ENCODE assay signal across 7 mouse cellular contexts in the genomic region with DNA sequence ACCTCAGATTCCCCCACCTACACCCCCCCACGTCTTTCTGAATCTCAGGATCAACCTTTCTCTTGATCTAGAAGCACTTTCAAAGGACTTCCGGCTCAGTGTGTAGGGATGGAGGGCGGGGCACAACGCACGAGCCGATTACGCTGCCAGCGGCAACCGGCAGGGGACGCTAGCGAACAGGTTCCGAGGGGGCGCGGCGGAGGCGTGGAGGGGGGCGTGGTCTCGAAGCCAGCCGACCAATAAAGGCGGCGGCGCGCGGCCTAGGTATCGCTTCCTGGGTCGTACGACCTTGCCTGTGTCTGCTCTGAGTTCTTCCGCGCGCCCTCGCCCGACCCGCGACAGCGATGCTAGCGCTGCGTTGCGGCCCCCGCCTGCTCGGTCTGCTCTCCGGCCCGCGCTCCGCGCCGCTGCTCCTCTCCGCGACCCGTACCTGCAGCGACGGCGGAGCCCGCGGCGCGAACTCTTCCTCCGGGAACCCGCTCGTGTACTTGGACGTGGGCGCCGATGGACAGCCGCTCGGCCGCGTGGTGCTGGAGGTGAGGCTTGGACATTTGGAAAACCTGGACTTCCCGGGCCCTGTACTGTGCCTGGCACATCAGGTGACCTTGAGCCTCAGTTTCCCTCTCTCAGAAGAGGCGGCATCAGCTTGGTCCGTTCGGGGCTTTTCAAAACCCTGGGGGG. TPM values are rescaled to one million over a fixed set of nuclear protein-coding genes. Genes with fewer than 3 reads are reported as not detected.
A peak's percentile ranks its signal among the peaks of the same experiment; 100 is the strongest.
DNase-seq lines count a peak whose midpoint lies in the region; ATAC-seq lines count a peak whose summit lies in the region.

A gene (plus strand): TSS at position 267 of the 681 bp plus-strand sequence.

- peak within 1 kb of the TSS; percentile 76 for H3K27ac ChIP-seq in intestine, embryonic 16.5 days (ENCODE audit: low read length)
- no peak within 1 kb of the TSS; the same call in 1 of the 2 replicates for H3K27ac ChIP-seq in midbrain, embryonic 11.5 days (ENCODE audit: low read depth, low read length)

- no peaks in the 10 kb centered on the region for H3K27me3 ChIP-seq in intestine, embryonic 16.5 days (replicated peaks; ENCODE audit: control insufficient read depth, insufficient read depth, low read length)
- H3K27me3 ChIP-seq in midbrain, embryonic 11.5 days (ENCODE audit: control insufficient read depth, insufficient read depth, low read length): no peaks in the 10 kb centered on the region

- no peaks in the 10 kb centered on the region for H3K9me3 ChIP-seq in intestine, embryonic 16.5 days (ENCODE audit: control insufficient read depth, low read length)
- H3K9me3 ChIP-seq in midbrain, embryonic 11.5 days (ENCODE audit: control insufficient read depth, low read length): no peaks in the 10 kb centered on the region

- under 1% methylated on average over 70 of the region's 70 CpGs for WGBS in intestine, embryonic 16.5 days
- WGBS in midbrain, embryonic 11.5 days: under 1% methylated on average over 65 of the region's 70 CpGs

- H3K4me3 ChIP-seq in intestine, embryonic 16.5 days (ENCODE audit: low read length): peak within 1 kb of the TSS; percentile 85
- H3K4me3 ChIP-seq in midbrain, embryonic 11.5 days (ENCODE audit: low read depth, low read length): peak within 1 kb of the TSS; percentile 83

- peak; percentile 92 for ATAC-seq in intestine, embryonic 16.5 days
- ATAC-seq in midbrain, embryonic 11.5 days (ENCODE audit: low FRiP score): peak; percentile 94

- DNase-seq in adrenal gland, adult 2 months: peak; percentile 95
- peak; percentile 88 for DNase-seq in embryo, embryonic 11.5 days (ENCODE audit: low read depth, low spot score)
- peak; percentile 97 for DNase-seq in gastrocnemius, postnatal 4 days (ENCODE audit: low spot score in 2 of 2)
- peak; percentile 95 to 96 for DNase-seq in left cerebral cortex, postnatal 36 days (ENCODE audit: low spot score in 2 of 2)
- peak; percentile 100 for DNase-seq in midbrain, embryonic 11.5 days (ENCODE audit: low spot score, missing footprints)
- DNase-seq in skeletal muscle tissue, adult 2 months (ENCODE audit: low read depth, low spot score): peak; percentile 90

- intact Hi-C loops in left cerebral cortex, postnatal 36 days (cut with DNase I): no loop called here

- peak within 1 kb of the TSS; percentile 80 for H3K4me2 ChIP-seq in intestine, embryonic 16.5 days (ENCODE audit: low read depth, low read length)
- H3K4me2 ChIP-seq in midbrain, embryonic 11.5 days: peak within 1 kb of the TSS; percentile 91

- H3K4me1 ChIP-seq in intestine, embryonic 16.5 days (ENCODE audit: control insufficient read depth, insufficient read depth, low read length): peaks cover 18% of the 10 kb centered on the region
- H3K4me1 ChIP-seq in midbrain, embryonic 11.5 days (ENCODE audit: control insufficient read depth, insufficient read depth, low read length): peaks cover 15% of the 10 kb centered on the region

- H3K36me3 ChIP-seq in intestine, embryonic 16.5 days (ENCODE audit: control insufficient read depth, insufficient read depth, low read length): peaks cover 10% of the 10 kb centered on the region
- peaks cover 6% of the 10 kb centered on the region; the same call in 1 of the 2 replicates for H3K36me3 ChIP-seq in midbrain, embryonic 11.5 days (ENCODE audit: control insufficient read depth, insufficient read depth, low read length)

- H3K9ac ChIP-seq in intestine, embryonic 16.5 days (ENCODE audit: low read depth, low read length): peak within 1 kb of the TSS; percentile 89
- peak within 1 kb of the TSS; percentile 85 for H3K9ac ChIP-seq in midbrain, embryonic 11.5 days (ENCODE audit: low read length)

RNA-seq across cellular contexts. Expression of the gene that starts here (rescaled TPM):
- total RNA-seq in adrenal gland, adult 2 months (2021): 10 to 100 TPM; 21.2 to 34.6 TPM
- polyA plus RNA-seq in adrenal gland, adult 2 months (2012; rRNA removed): 103 and 109 TPM in 2 replicates
- total RNA-seq in gastrocnemius, postnatal 4 days (2021): 10 to 100 TPM; 27.0 to 31.5 TPM
- polyA plus RNA-seq in intestine, embryonic 16.5 days (2015; fragmentation: Nextera tagmentation; extraction: Ambion mirVana): 125 and 134 TPM in 2 replicates
- total RNA-seq in left cerebral cortex, postnatal 36 days (2021): 10 to 100 TPM; 21.2 to 25.0 TPM
- polyA plus RNA-seq in midbrain, embryonic 11.5 days (2014; fragmentation: Nextera tagmentation; extraction: Ambion mirVana): 36.2 and 37.4 TPM in 2 replicates
